Mouse (Mus musculus): ENCODE measurements around the gene Psmb5. TPM values are rescaled to one million over a fixed set of nuclear protein-coding genes. Genes with fewer than 3 reads are reported as not detected.

Gene Psmb5
- total RNA-seq, 2 experiments from 2014 or later: 226 to 247 TPM

Small RNA genes within 50 kb of the gene (microRNA-seq; reads per million reads assigned to microRNA genes)
- not detected for gene Mir686
- gene Mir6948: not detected

Other genes starting within 250 kb of the Psmb5 start
- 1 to 10 TPM; 6.2 to 7.9 TPM for gene Slc7a7, start 200.2 kb downstream of the Psmb5 start, total RNA-seq (2021)
- gene Mrpl52, start 191.1 kb downstream of the Psmb5 start, total RNA-seq (2021): 100 to 1,000 TPM; 204 to 212 TPM
- gene Mmp14, start 186.4 kb downstream of the Psmb5 start, total RNA-seq (2021): 100 to 1,000 TPM; 127 to 128 TPM
- gene Lrp10, start 153.9 kb downstream of the Psmb5 start, total RNA-seq (2021): 10 to 100 TPM; 71.9 to 89.4 TPM
- under 1 TPM; 0.39 to 0.87 TPM for gene Rem2, start 141.9 kb downstream of the Psmb5 start, total RNA-seq (2021)
- gene Prmt5, start 100.5 kb downstream of the Psmb5 start, total RNA-seq (2021): 10 to 100 TPM; 41.1 to 42.1 TPM
- gene Haus4, start 63.4 kb downstream of the Psmb5 start, total RNA-seq (2021): 10 to 100 TPM; 31.0 to 32.5 TPM
- 10 to 100 TPM; 18.9 to 20.7 TPM for gene Ajuba, start 40.5 kb downstream of the Psmb5 start, total RNA-seq (2021)
- 1 to 10 TPM; 4.9 to 6.9 TPM for gene 4931414P19Rik, start 12.0 kb downstream of the Psmb5 start, total RNA-seq (2021)
- gene Psmb11, start 3.4 kb upstream of the Psmb5 start, total RNA-seq (2021): not detected
- gene Gm17606, start 22.9 kb upstream of the Psmb5 start, total RNA-seq (2021): not detected
- gene Cdh24, start 23.3 kb upstream of the Psmb5 start, total RNA-seq (2021): 1 to 10 TPM; 1.7 to 2.5 TPM
- gene 1700123O20Rik, start 68.2 kb upstream of the Psmb5 start, total RNA-seq (2021): 10 to 100 TPM; 35.5 to 36.6 TPM
- 100 to 1,000 TPM; 132 to 167 TPM for gene Acin1, start 68.9 kb upstream of the Psmb5 start, total RNA-seq (2021)
- not detected for gene Gm29776, start 80.8 kb upstream of the Psmb5 start, total RNA-seq (2021)
- under 1 TPM; 0.57 to 0.70 TPM for gene Cebpe, start 94.2 kb upstream of the Psmb5 start, total RNA-seq (2021)
- 10 to 100 TPM; 29.4 to 30.6 TPM for gene Slc7a8, start 163.9 kb upstream of the Psmb5 start, total RNA-seq (2021)
- under 1 TPM in 1 of 2 experiments, not detected in 1; 0.87 TPM for gene Rnf212b, start 196.1 kb upstream of the Psmb5 start, total RNA-seq (2021)

Data from adrenal gland, postnatal 10 days (tissue).